Comparison of ENCODE assay signal across 22 mouse cellular contexts in the genomic region with DNA sequence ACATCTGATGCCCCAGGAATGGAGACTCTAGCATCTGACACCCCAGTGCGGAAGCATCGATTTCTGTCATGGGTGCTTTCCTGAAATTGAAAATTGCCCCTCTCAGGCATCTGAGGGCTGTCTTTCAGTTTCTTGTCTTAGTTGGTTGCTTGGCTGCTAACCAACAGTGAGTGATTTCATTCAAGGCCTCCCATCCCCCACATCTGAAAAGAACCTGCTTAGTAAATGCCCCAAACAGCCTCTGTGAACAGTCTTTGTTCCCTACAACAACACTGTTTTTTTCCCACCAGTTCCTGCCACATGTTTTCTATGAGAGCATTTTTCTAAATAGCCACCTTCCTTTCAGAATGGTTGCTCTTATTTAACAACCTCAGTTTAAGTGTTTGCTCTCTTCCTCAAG.
DNase-seq lines count a peak whose midpoint lies in the region; ATAC-seq and TF ChIP-seq lines count a peak whose summit lies in the region.
"Had no signal": no experiment of that assay in that cellular context is flagged by ENCODE, and none has a peak within 500 bp of the region (broad histone marks: within the 10 kb centered on the region; RNA-seq: fewer than 3 reads in every experiment).

No protein-coding gene starts in this region.

- H3K4me3 ChIP-seq in forebrain, embryonic 12.5 days (replicated peaks), result no peak overlapping the region
- H3K4me3 ChIP-seq in forebrain, embryonic 10.5 days, result no peak overlapping the region
- no peak overlapping the region for H3K4me3 ChIP-seq in kidney, postnatal 0 days (replicated peaks; ENCODE audit: low read depth, low read length)
- H3K4me3 ChIP-seq in forebrain, embryonic 14.5 days (ENCODE audit: low read depth, low read length), result no peak overlapping the region
- H3K4me3 ChIP-seq: erythroblast, embryonic 14.5 days; heart, embryonic 12.5 days; hindbrain, embryonic 15.5 days; limb, embryonic 15.5 days; midbrain, embryonic 12.5 days; myocyte; neural tube, embryonic 15.5 days had no signal

- H3K4me1 ChIP-seq in forebrain, embryonic 12.5 days, result peaks cover 25% of the 10 kb centered on the region
- peaks cover 29% of the 10 kb centered on the region for H3K4me1 ChIP-seq in forebrain, embryonic 10.5 days
- no peaks in the 10 kb centered on the region for H3K4me1 ChIP-seq in kidney, postnatal 0 days (replicated peaks; ENCODE audit: insufficient read depth, low read length)
- H3K4me1 ChIP-seq in forebrain, embryonic 14.5 days (ENCODE audit: control insufficient read depth, insufficient read depth, low read length), result peaks cover 25% of the 10 kb centered on the region
- H3K4me1 ChIP-seq: limb, embryonic 15.5 days had no signal

- no peaks in the 10 kb centered on the region for H3K9me3 ChIP-seq in forebrain, embryonic 12.5 days
- no peaks in the 10 kb centered on the region for H3K9me3 ChIP-seq in forebrain, embryonic 10.5 days
- H3K9me3 ChIP-seq in kidney, postnatal 0 days (replicated peaks; ENCODE audit: low read length), result no peaks in the 10 kb centered on the region
- H3K9me3 ChIP-seq in forebrain, embryonic 14.5 days (replicated peaks; ENCODE audit: control insufficient read depth, low read length), result no peaks in the 10 kb centered on the region
- H3K9me3 ChIP-seq: heart, embryonic 12.5 days; hindbrain, embryonic 15.5 days; limb, embryonic 15.5 days; midbrain, embryonic 12.5 days; neural tube, embryonic 15.5 days had no signal

- H3K27me3 ChIP-seq in forebrain, embryonic 12.5 days, result no peaks in the 10 kb centered on the region
- H3K27me3 ChIP-seq in forebrain, embryonic 10.5 days (ENCODE audit: poor library complexity, severe bottlenecking), result no peaks in the 10 kb centered on the region
- no peaks in the 10 kb centered on the region for H3K27me3 ChIP-seq in kidney, postnatal 0 days (ENCODE audit: insufficient read depth, low read length)
- no peaks in the 10 kb centered on the region for H3K27me3 ChIP-seq in forebrain, embryonic 14.5 days (replicated peaks; ENCODE audit: control insufficient read depth, insufficient read depth, low read length)
- H3K27me3 ChIP-seq: heart, embryonic 12.5 days; hindbrain, embryonic 15.5 days; limb, embryonic 15.5 days; midbrain, embryonic 12.5 days; neural tube, embryonic 15.5 days; Patski had no signal

- ATAC-seq in forebrain, embryonic 12.5 days (ENCODE audit: low FRiP score), result peak; percentile 39; the same call in 1 of the 2 replicates
- 0 out of 2 replicates have a peak, but pooled peaks have one; percentile 3 for ATAC-seq in kidney, postnatal 0 days (replicated peaks; ENCODE audit: low FRiP score, low read depth)
- peak; percentile 45; the same call in 1 of the 2 replicates for ATAC-seq in forebrain, embryonic 14.5 days
- ATAC-seq: intestine, postnatal 0 days; Patski had no signal

- H3K36me3 ChIP-seq in forebrain, embryonic 12.5 days (replicated peaks), result no peaks in the 10 kb centered on the region
- no peaks in the 10 kb centered on the region for H3K36me3 ChIP-seq in forebrain, embryonic 10.5 days (replicated peaks)
- no peaks in the 10 kb centered on the region for H3K36me3 ChIP-seq in kidney, postnatal 0 days (ENCODE audit: insufficient read depth, low read length)
- H3K36me3 ChIP-seq in forebrain, embryonic 14.5 days (ENCODE audit: control insufficient read depth, insufficient read depth, low read length), result no peaks in the 10 kb centered on the region
- H3K36me3 ChIP-seq: heart, embryonic 12.5 days; hindbrain, embryonic 15.5 days; limb, embryonic 15.5 days; midbrain, embryonic 12.5 days; neural tube, embryonic 15.5 days had no signal

- no peak for DNase-seq in forebrain, embryonic 10.5 days (ENCODE audit: extremely low spot score, low spot score)
- no peak for DNase-seq in kidney, postnatal 0 days (ENCODE audit: low spot score)
- DNase-seq in kidney, adult 11 months, result no peak
- DNase-seq in R1 (ENCODE audit: low read depth, low spot score), result peak; percentile 56
- DNase-seq in forebrain, embryonic 14.5 days (ENCODE audit: low spot score), result peak; percentile 80
- DNase-seq in MN1 (ENCODE audit: low spot score), result no peak
- DNase-seq: adrenal gland, postnatal 25 days; B cell, adult 2 months; cerebellum, adult 9-10 months; lung, embryonic 14.5 days; lung, postnatal 4 days; thymus, postnatal 4 days had no signal

- H3K27ac ChIP-seq in forebrain, embryonic 12.5 days, result 0 out of 2 replicates have a peak overlapping the region, but pooled peaks have one; percentile 46
- no peak overlapping the region for H3K27ac ChIP-seq in forebrain, embryonic 10.5 days
- peak overlapping the region; percentile 31; the same call in 1 of the 2 replicates for H3K27ac ChIP-seq in kidney, postnatal 0 days
- 0 out of 2 replicates have a peak overlapping the region, but pooled peaks have one; percentile 39 for H3K27ac ChIP-seq in forebrain, embryonic 14.5 days (ENCODE audit: low read depth, low read length)
- H3K27ac ChIP-seq: hindbrain, embryonic 15.5 days; limb, embryonic 15.5 days; midbrain, embryonic 12.5 days; neural tube, embryonic 15.5 days had no signal

- H3K9ac ChIP-seq in forebrain, embryonic 12.5 days, result no peak overlapping the region
- no peak overlapping the region for H3K9ac ChIP-seq in kidney, postnatal 0 days (ENCODE audit: low read depth, low read length)
- no peak overlapping the region for H3K9ac ChIP-seq in forebrain, embryonic 14.5 days (ENCODE audit: low read length)
- H3K9ac ChIP-seq: heart, embryonic 12.5 days; hindbrain, embryonic 15.5 days; limb, embryonic 15.5 days; lung, embryonic 14.5 days; midbrain, embryonic 12.5 days; neural tube, embryonic 15.5 days had no signal

- WGBS in forebrain, embryonic 12.5 days, result 59% methylated on average over 2 of the region's 2 CpGs
- WGBS in forebrain, embryonic 10.5 days, result 86% methylated on average over 2 of the region's 2 CpGs
- 61% methylated on average over 2 of the region's 2 CpGs for WGBS in kidney, postnatal 0 days
- 40% methylated on average over 2 of the region's 2 CpGs for WGBS in forebrain, embryonic 14.5 days

- TF ChIP-seq CTCF in kidney, postnatal 0 days (IDR thresholded peaks at IDR 0.05; ENCODE audit: low read depth), result no peak

- no peak overlapping the region for H3K4me2 ChIP-seq in forebrain, embryonic 12.5 days
- no peak overlapping the region for H3K4me2 ChIP-seq in kidney, postnatal 0 days (ENCODE audit: low read length)
- H3K4me2 ChIP-seq in forebrain, embryonic 14.5 days (ENCODE audit: low read length), result no peak overlapping the region
- H3K4me2 ChIP-seq: heart, embryonic 12.5 days; hindbrain, embryonic 15.5 days; limb, embryonic 15.5 days; lung, embryonic 14.5 days; midbrain, embryonic 12.5 days; neural tube, embryonic 15.5 days had no signal

Comparison
In these comparisons a context has a peak if more than half of its experiments do, and no peak if none do; other contexts are left out.
1. DNase-seq: peak in R1 (single experiment) and forebrain, embryonic 14.5 days (single experiment); none in forebrain, embryonic 10.5 days (single experiment), kidney, postnatal 0 days (single experiment), kidney, adult 11 months (single experiment) and MN1 (single experiment).
2. Peak in every context shown above with its lines, with median percentiles within 50 percentile points of each other: ATAC-seq.